Mouse (Mus musculus) forebrain, embryonic 11.5 days (tissue): Measurements from ENCODE around the gene Gm48552. TPM values are rescaled to one million over a fixed set of nuclear protein-coding genes. Genes with fewer than 3 reads are reported as not detected.

Experiments used
- microRNA-seq: library from miRNA; unstranded; fragments of <30 nt; microRNA quantifications from one replicate; pipeline ENCODE4, GENCODE M21; 2016; ENCODE audit not compliant: insufficient number of aligned reads
- polyA plus RNA-seq: library from polyadenylated mRNA; unstranded; fragments of >200 nt; fragmentation: Nextera tagmentation; extraction: Ambion mirVana; gene quantifications from 2 replicates; pipeline ENCODE4 v1.2.1, GENCODE M21; 2014

Gm48552 gene
- polyA plus RNA-seq, 1 experiment from 2014 or later: 1.1 TPM

Small RNA genes within 50 kb of the gene (microRNA-seq; reads per million reads assigned to microRNA genes)
- gene Mir1191b (not detected), gene Mir6913 (not detected)

Other genes with a start within 250 kb of the Gm48552 start
- gene Pias4, start 221.1 kb upstream of the Gm48552 start, polyA plus RNA-seq: 54.0 and 65.0 TPM in 2 replicates
- gene Eef2, start 212.4 kb upstream of the Gm48552 start, polyA plus RNA-seq: 467 and 501 TPM in 2 replicates
- 54.8 and 59.3 TPM in 2 replicates for gene Dapk3, start 206.0 kb upstream of the Gm48552 start, polyA plus RNA-seq
- gene 4930442H23Rik, start 205.2 kb upstream of the Gm48552 start, polyA plus RNA-seq: not detected in 2 replicates
- not detected in 2 replicates for gene Nmrk2, start 187.0 kb upstream of the Gm48552 start, polyA plus RNA-seq
- gene Atcay, start 158.2 kb upstream of the Gm48552 start, polyA plus RNA-seq: 20.9 and 23.2 TPM in 2 replicates
- 5.3 and 6.4 TPM in 2 replicates for gene Zfr2, start 155.8 kb upstream of the Gm48552 start, polyA plus RNA-seq
- gene Matk, start 136.1 kb upstream of the Gm48552 start, polyA plus RNA-seq: 2.6 and 4.0 TPM in 2 replicates
- 147 and 154 TPM in 2 replicates for gene Mrpl54, start 122.1 kb upstream of the Gm48552 start, polyA plus RNA-seq
- 36.2 and 42.0 TPM in 2 replicates for gene Apba3, start 122.0 kb upstream of the Gm48552 start, polyA plus RNA-seq
- gene Tjp3, start 97.4 kb upstream of the Gm48552 start, polyA plus RNA-seq: 10.1 and 11.9 TPM in 2 replicates
- 74.1 and 74.9 TPM in 2 replicates for gene Pip5k1c, start 96.0 kb upstream of the Gm48552 start, polyA plus RNA-seq
- 51.2 and 53.2 TPM in 2 replicates for gene Cactin, start 67.9 kb upstream of the Gm48552 start, polyA plus RNA-seq
- gene Tbxa2r, start 60.3 kb upstream of the Gm48552 start, polyA plus RNA-seq: 1.9 and 2.6 TPM in 2 replicates
- gene Gipc3, start 45.7 kb upstream of the Gm48552 start, polyA plus RNA-seq: 0.07 TPM in 1 of 2 replicates, not detected in the other
- gene Hmg20b, start 38.5 kb upstream of the Gm48552 start, polyA plus RNA-seq: 109 and 111 TPM in 2 replicates
- 4.5 and 4.7 TPM in 2 replicates for gene Mfsd12, start 31.5 kb upstream of the Gm48552 start, polyA plus RNA-seq
- gene 4930404N11Rik, start 23.2 kb upstream of the Gm48552 start, polyA plus RNA-seq: 0.15 and 0.40 TPM in 2 replicates
- 132 and 144 TPM in 2 replicates for gene Fzr1, start 10.5 kb upstream of the Gm48552 start, polyA plus RNA-seq
- 61.0 and 66.3 TPM in 2 replicates for gene Dohh, start 4.6 kb upstream of the Gm48552 start, polyA plus RNA-seq
- 3.0 and 3.5 TPM in 2 replicates for gene Gm48551, start 4.5 kb upstream of the Gm48552 start, polyA plus RNA-seq
- 2.8 and 3.3 TPM in 2 replicates for gene Smim24, start 4.0 kb downstream of the Gm48552 start, polyA plus RNA-seq
- gene Nfic, start 66.6 kb downstream of the Gm48552 start, polyA plus RNA-seq: 10.5 and 10.8 TPM in 2 replicates
- gene Celf5, start 93.7 kb downstream of the Gm48552 start, polyA plus RNA-seq: 9.7 and 19.6 TPM in 2 replicates
- gene Ncln, start 107.4 kb downstream of the Gm48552 start, polyA plus RNA-seq: 71.8 and 72.3 TPM in 2 replicates
- gene S1pr4, start 111.1 kb downstream of the Gm48552 start, polyA plus RNA-seq: 0.36 and 0.68 TPM in 2 replicates
- gene Gna15, start 135.2 kb downstream of the Gm48552 start, polyA plus RNA-seq: 0.45 and 0.68 TPM in 2 replicates
- gene Gna11, start 156.2 kb downstream of the Gm48552 start, polyA plus RNA-seq: 77.1 and 84.5 TPM in 2 replicates
- gene Aes, start 170.5 kb downstream of the Gm48552 start, polyA plus RNA-seq: 324 and 355 TPM in 2 replicates
- gene Tle2, start 185.6 kb downstream of the Gm48552 start, polyA plus RNA-seq: 7.2 and 8.1 TPM in 2 replicates
- 3.9 and 7.7 TPM in 2 replicates for gene Tle6, start 212.1 kb downstream of the Gm48552 start, polyA plus RNA-seq
- gene BC025920, start 217.3 kb downstream of the Gm48552 start, polyA plus RNA-seq: 1.6 and 2.1 TPM in 2 replicates
- gene Sirt6, start 238.8 kb downstream of the Gm48552 start, polyA plus RNA-seq: 45.0 and 45.5 TPM in 2 replicates
- gene Ankrd24, start 239.5 kb downstream of the Gm48552 start, polyA plus RNA-seq: 3.9 and 4.1 TPM in 2 replicates